Mouse (Mus musculus) stomach, postnatal 0 days (tissue): ENCODE measurements around the gene Hist1h2bj.

Experiments
- CTCF ChIP-seq: IDR thresholded peaks from 2 replicates; pipeline ENCODE4 v1.5.1; 2016; ENCODE audit warnings: antibody characterized with exemption, low read depth, mild to moderate bottlenecking, moderate library complexity
- EP300 ChIP-seq: optimal IDR thresholded peaks from 2 replicates; pipeline ENCODE3; 2016; ENCODE audit warnings: antibody characterized with exemption

GRCm38 (mm10) chr13:22043503-22044431, 753 bp downstream of the Hist1h2bj start:
- peak; percentile 81 for TF ChIP-seq CTCF
- TF ChIP-seq EP300: no peak
